Mouse (Mus musculus) heart, postnatal 0 days (tissue): ENCODE measurements around the gene Tmem184b.

Experiments
- CTCF ChIP-seq: IDR thresholded peaks from 2 replicates; pipeline ENCODE4 v1.5.1; 2016; ENCODE audit warnings: antibody characterized with exemption, control low read depth, low read depth
- EP300 ChIP-seq: IDR thresholded peaks from 2 replicates; pipeline ENCODE4 v1.6.1; 2016; ENCODE audit warnings: antibody characterized with exemption, low read depth

- TF ChIP-seq CTCF (no peak), EP300 (no peak)
Observed at GRCm38 (mm10) chr15:79356481-79356880, 46.9 kb downstream of the Tmem184b start.
